Mouse (Mus musculus): ENCODE measurements around the gene Ints13. TPM values are rescaled to one million over a fixed set of nuclear protein-coding genes. Genes with fewer than 3 reads are reported as not detected.

Gene Ints13
- total and polyA plus RNA-seq, 3 experiments, result 31.9 to 51.9 (median 50.5) TPM

- dilution Hi-C loops (cut with MboI; ENCODE audit: extremely low pct_ligation_motif_present, extremely low pct_unique_long_range_greater_than_20kb, low sequenced_read_pairs), result no loop called here
- DNase-seq (ENCODE audit: extremely low read depth), result peak; percentile 76
- H3K9me3 ChIP-seq (replicated peaks; ENCODE audit: low read length), result no peaks in the 10 kb centered on the region
- peak overlapping the region; percentile 39 for H3K9ac ChIP-seq (ENCODE audit: insufficient read depth, low read depth)
- peak; percentile 49 for TF ChIP-seq ELF1 (IDR thresholded peaks at IDR 0.05; ENCODE audit: low read depth, low read length)
- TF ChIP-seq EP300 (IDR thresholded peaks at IDR 0.05; ENCODE audit: low read length), result no peak
- TF ChIP-seq SMC3 (IDR thresholded peaks at IDR 0.05; ENCODE audit: low read depth, low read length), result no peak
- TF ChIP-seq NRF1 (IDR thresholded peaks at IDR 0.05; ENCODE audit: low read depth, low read length), result no peak
- TF ChIP-seq MEF2A (IDR thresholded peaks at IDR 0.05; ENCODE audit: borderline replicate concordance, low read depth, low read length), result no peak
- TF ChIP-seq ZMIZ1 (IDR thresholded peaks at IDR 0.05; ENCODE audit: low read depth, low read length), result no peak
- TF ChIP-seq TBP (conservative IDR thresholded peaks at IDR 0.05; ENCODE audit: low read depth, low read length), result 0 out of 2 replicates have a peak, but pooled peaks have one; percentile 17
- TF ChIP-seq NELFE (IDR thresholded peaks at IDR 0.05; ENCODE audit: low read depth, low read length), result no peak
- TF ChIP-seq ETS1 (conservative IDR thresholded peaks at IDR 0.05; ENCODE audit: low read depth, low read length), result 0 out of 2 replicates have a peak, but pooled peaks have one; percentile 25
- TF ChIP-seq IRF4 (IDR thresholded peaks at IDR 0.05; ENCODE audit: low read depth, low read length), result peak; percentile 42; the same call in 1 of the 2 replicates
- TF ChIP-seq TCF12 (IDR thresholded peaks at IDR 0.05; ENCODE audit: low read depth, low read length), result 0 out of 2 replicates have a peak, but pooled peaks have one; percentile 13
- TF ChIP-seq UBTF (IDR thresholded peaks at IDR 0.05; ENCODE audit: low read depth, low read length), result 0 out of 2 replicates have a peak, but pooled peaks have one; percentile 39
- no peaks in the 10 kb centered on the region for H3K36me3 ChIP-seq (replicated peaks in 1 of 2; ENCODE audit: control insufficient read depth in 1 of 2, insufficient read depth in 1 of 2, low read length in 1 of 2)
- H3K4me1 ChIP-seq (ENCODE audit: control insufficient read depth in 1 of 2, insufficient read depth in 2 of 2), result peaks cover 11 to 37% of the 10 kb centered on the region in 2 experiments
- no peaks in the 10 kb centered on the region for H3K79me2 ChIP-seq (replicated peaks; ENCODE audit: control insufficient read depth, extremely low read depth, insufficient read depth, poor library complexity, severe bottlenecking)
- H3K27me3 ChIP-seq (replicated peaks), result no peaks in the 10 kb centered on the region
- in situ Hi-C loops (cut with MboI; ENCODE audit: low pct_ligation_motif_present, low pct_unique_long_range_greater_than_20kb, low sequenced_read_pairs), result no loop called here
- peak overlapping the region; percentile 63 to 89 (median 75) for H3K4me3 ChIP-seq (replicated peaks in 1 of 3; ENCODE audit: low read depth in 2 of 3, low read length in 2 of 3, poor library complexity in 1 of 3)
- peak overlapping the region; percentile 83 for H3K4me2 ChIP-seq (ENCODE audit: insufficient read depth, low read depth, poor library complexity, severe bottlenecking)
- peak overlapping the region; percentile 34 for H3K27ac ChIP-seq (ENCODE audit: insufficient read depth, low read depth)
Measured at GRCm38 (mm10) chr6:146501316-146501865, 76.2 kb downstream of the Ints13 start.

- Histone ChIP-seq H3K27ac (ENCODE audit: insufficient read depth, low read depth) (peak overlapping the region; percentile 24; the same call in 1 of the 2 replicates), H3K4me1 (ENCODE audit: control insufficient read depth in 1 of 2, insufficient read depth in 2 of 2) (peaks cover 11 to 37% of the 10 kb centered on the region in 2 experiments)
- in situ Hi-C loops (cut with MboI; ENCODE audit: low pct_ligation_motif_present, low pct_unique_long_range_greater_than_20kb, low sequenced_read_pairs), result no loop called here
Measured at GRCm38 (mm10) chr6:146500771-146501170, 76.9 kb downstream of the Ints13 start.

More at GRCm38 (mm10) chr6:146500771-146501170, 76.9 kb downstream of the Ints13 start:
- H3K9ac ChIP-seq (ENCODE audit: insufficient read depth, low read depth), result peak overlapping the region; percentile 39
- H3K36me3 ChIP-seq (replicated peaks in 1 of 2; ENCODE audit: control insufficient read depth in 1 of 2, insufficient read depth in 1 of 2, low read length in 1 of 2), result no peaks in the 10 kb centered on the region
- no peak for DNase-seq (ENCODE audit: extremely low read depth)
- H3K27me3 ChIP-seq (replicated peaks), result no peaks in the 10 kb centered on the region
- no peaks in the 10 kb centered on the region for H3K9me3 ChIP-seq (replicated peaks; ENCODE audit: low read length)
- peak overlapping the region; percentile 83 for H3K4me2 ChIP-seq (ENCODE audit: insufficient read depth, low read depth, poor library complexity, severe bottlenecking)
- H3K4me3 ChIP-seq (replicated peaks in 1 of 3; ENCODE audit: low read depth in 2 of 3, low read length in 2 of 3, poor library complexity in 1 of 3), result peak overlapping the region; percentile 63 to 89 (median 75)
- dilution Hi-C loops (cut with MboI; ENCODE audit: extremely low pct_ligation_motif_present, extremely low pct_unique_long_range_greater_than_20kb, low sequenced_read_pairs), result no loop called here
- TF ChIP-seq POLR2AphosphoS2 (IDR thresholded peaks at IDR 0.05; ENCODE audit: low read depth, low read length) (no peak), MAX (IDR thresholded peaks at IDR 0.05; ENCODE audit: low read length) (0 out of 2 replicates have a peak, but pooled peaks have one; percentile 16), MXI1 (IDR thresholded peaks at IDR 0.05; ENCODE audit: low read depth, low read length) (0 out of 2 replicates have a peak, but pooled peaks have one; percentile 53), TCF12 (IDR thresholded peaks at IDR 0.05; ENCODE audit: low read depth, low read length) (0 out of 2 replicates have a peak, but pooled peaks have one; percentile 7)
- H3K79me2 ChIP-seq (replicated peaks; ENCODE audit: control insufficient read depth, extremely low read depth, insufficient read depth, poor library complexity, severe bottlenecking), result no peaks in the 10 kb centered on the region

All from CH12.LX (cell line).